ENCODE assay signal across 8 mouse cellular contexts in the genomic region with DNA sequence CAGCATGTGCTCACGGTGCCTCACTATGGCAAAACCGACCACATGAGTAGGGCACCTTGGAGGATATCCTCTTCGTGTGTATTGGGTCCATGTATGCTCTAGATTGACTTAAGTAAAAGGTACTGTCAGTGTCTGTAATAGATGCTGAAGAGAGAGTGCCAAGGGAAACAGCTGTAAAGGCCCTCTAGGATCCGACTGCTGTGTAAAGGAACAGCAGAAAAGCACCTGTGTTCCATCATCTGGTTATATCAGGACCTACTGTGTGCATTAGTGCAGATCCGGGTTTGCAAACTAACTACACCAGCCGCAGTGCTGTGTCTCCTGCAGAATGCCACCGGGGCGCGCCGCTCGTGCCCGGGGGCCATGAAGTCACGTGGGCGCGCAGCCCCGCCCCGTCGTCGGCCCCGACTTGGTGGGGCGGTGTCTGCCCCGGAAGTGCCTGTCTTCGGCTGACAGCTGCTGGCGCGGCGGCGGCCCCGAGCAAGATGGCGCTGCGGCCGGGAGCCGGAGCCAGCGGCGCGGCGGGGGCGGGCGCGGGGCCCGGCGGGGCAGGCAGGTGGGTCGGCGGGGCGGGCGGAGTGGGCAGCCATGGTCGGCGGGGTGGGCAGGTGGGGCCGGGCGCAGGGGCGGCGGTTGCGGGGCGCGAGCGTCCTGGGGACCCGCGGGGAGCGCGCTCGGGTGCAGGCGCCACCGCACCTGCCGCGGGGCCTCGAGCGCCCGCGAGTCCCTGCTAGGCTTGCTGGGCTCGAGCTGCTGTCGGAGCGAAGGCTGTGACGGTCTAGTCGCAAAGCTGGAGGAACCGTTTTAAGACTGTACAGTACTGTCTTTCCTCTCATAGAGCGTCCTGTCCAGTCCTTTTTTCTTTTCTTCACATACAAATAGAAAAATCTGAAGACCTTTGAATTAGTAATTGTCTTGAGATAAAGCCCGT. TPM values are rescaled to one million over a fixed set of nuclear protein-coding genes. Genes with fewer than 3 reads are reported as not detected.
DNase-seq lines count a peak whose midpoint lies in the region; ATAC-seq and TF ChIP-seq lines count a peak whose summit lies in the region.

Gene Synrg, plus strand, starts transcription at position 438 of the 931 bp plus-strand sequence.

- H3K27ac ChIP-seq in ES-E14 (ENCODE audit: insufficient read depth, low read depth, low read length, poor library complexity, severe bottlenecking) = no peak within 1 kb of the TSS
- H3K27ac ChIP-seq in forebrain, embryonic 16.5 days (ENCODE audit: low read length) = peak within 1 kb of the TSS; percentile 87
- peak within 1 kb of the TSS; percentile 89 for H3K27ac ChIP-seq in layer of hippocampus, adult 2 months
- peak within 1 kb of the TSS; percentile 58; the same call in 1 of the 2 replicates for H3K27ac ChIP-seq in lung, embryonic 14.5 days (ENCODE audit: low read depth)
- peak within 1 kb of the TSS; percentile 4 for H3K27ac ChIP-seq in olfactory bulb, adult 2 months (ENCODE audit: insufficient read depth, low read depth, low read length)
- peak within 1 kb of the TSS; percentile 61; the same call in 1 of the 2 replicates for H3K27ac ChIP-seq in thymus, adult 2 months (ENCODE audit: control insufficient read depth, insufficient read depth, low read length)

- no peaks in the 10 kb centered on the region for H3K27me3 ChIP-seq in forebrain, embryonic 16.5 days (replicated peaks; ENCODE audit: control insufficient read depth, insufficient read depth, low read length)
- no peaks in the 10 kb centered on the region for H3K27me3 ChIP-seq in lung, embryonic 14.5 days (ENCODE audit: insufficient read depth, low read length)
- H3K27me3 ChIP-seq in thymus, adult 2 months (ENCODE audit: control insufficient read depth, insufficient read depth, low read length) = no peaks in the 10 kb centered on the region

- peak; percentile 97 for ATAC-seq in forebrain, embryonic 16.5 days
- peak; percentile 95 for ATAC-seq in lung, embryonic 14.5 days (ENCODE audit: insufficient read depth)

- H3K4me1 ChIP-seq in ES-E14 (ENCODE audit: control insufficient read depth in 2 of 2, insufficient read depth in 2 of 2, low read length in 2 of 2, poor library complexity in 1 of 2) = peaks cover 1 to 5% of the 10 kb centered on the region in 2 experiments; a peak in 2 of 4 replicates
- peaks cover 28% of the 10 kb centered on the region for H3K4me1 ChIP-seq in forebrain, embryonic 16.5 days (replicated peaks; ENCODE audit: control insufficient read depth, insufficient read depth, low read length)
- H3K4me1 ChIP-seq in lung, embryonic 14.5 days (ENCODE audit: insufficient read depth) = no peaks in the 10 kb centered on the region
- peaks cover 7% of the 10 kb centered on the region; the same call in 1 of the 2 replicates for H3K4me1 ChIP-seq in olfactory bulb, adult 2 months (ENCODE audit: control insufficient read depth, insufficient read depth, low read length)
- peaks cover 8% of the 10 kb centered on the region; the same call in 1 of the 2 replicates for H3K4me1 ChIP-seq in thymus, adult 2 months (replicated peaks; ENCODE audit: control insufficient read depth, insufficient read depth, low read length)

- H3K4me2 ChIP-seq in forebrain, embryonic 16.5 days (ENCODE audit: low read length) = peak within 1 kb of the TSS; percentile 63
- peak within 1 kb of the TSS; percentile 72 for H3K4me2 ChIP-seq in lung, embryonic 14.5 days

- H3K9me3 ChIP-seq in ES-E14 (ENCODE audit: control insufficient read depth, insufficient read depth, low read depth, low read length) = no peaks in the 10 kb centered on the region
- no peaks in the 10 kb centered on the region for H3K9me3 ChIP-seq in forebrain, embryonic 16.5 days (ENCODE audit: control insufficient read depth, low read length)
- no peaks in the 10 kb centered on the region for H3K9me3 ChIP-seq in lung, embryonic 14.5 days (ENCODE audit: low read depth, low read length)

- no peak for TF ChIP-seq CTCF in layer of hippocampus, adult 2 months (conservative IDR thresholded peaks at IDR 0.05)
- TF ChIP-seq CTCF in lung, embryonic 14.5 days (IDR thresholded peaks at IDR 0.05; ENCODE audit: low read depth) = no peak
- no peak for TF ChIP-seq CTCF in olfactory bulb, adult 2 months (IDR thresholded peaks at IDR 0.05; ENCODE audit: insufficient read depth, low read depth, low read length)
- TF ChIP-seq CTCF in thymus, adult 2 months (IDR thresholded peaks at IDR 0.05; ENCODE audit: borderline replicate concordance, control insufficient read depth, extremely low read depth, insufficient read depth, low read length, poor library complexity) = 0 out of 2 replicates have a peak, but pooled peaks have one; percentile 37

- WGBS in forebrain, embryonic 16.5 days = 2% methylated on average over 50 of the region's 76 CpGs
- 2% methylated on average over 75 of the region's 76 CpGs for WGBS in lung, embryonic 14.5 days
- 1% methylated on average over 75 of the region's 76 CpGs for WGBS in olfactory bulb, adult 2 months
- 1% methylated on average over 64 of the region's 76 CpGs for WGBS in thymus, adult 2 months

- intact Hi-C loops in heart, postnatal 36 days (cut with DNase I) = loop anchor here (2.0 kb wide), 1 partner anchor 21 kb away; the partner anchor contains the start of gene Ddx52

- peaks cover 5% of the 10 kb centered on the region for H3K36me3 ChIP-seq in ES-E14 (ENCODE audit: control insufficient read depth, insufficient read depth, low read length, poor library complexity, severe bottlenecking)
- peaks cover 9% of the 10 kb centered on the region for H3K36me3 ChIP-seq in forebrain, embryonic 16.5 days (ENCODE audit: control insufficient read depth, insufficient read depth)
- H3K36me3 ChIP-seq in lung, embryonic 14.5 days (ENCODE audit: insufficient read depth) = peaks cover 33% of the 10 kb centered on the region
- H3K36me3 ChIP-seq in thymus, adult 2 months (ENCODE audit: control insufficient read depth, insufficient read depth, low read length) = peaks cover 29% of the 10 kb centered on the region

- in situ Hi-C loops in ES-E14 (cut with MboI; ENCODE audit: low sequenced_read_pairs in 2 of 2, unreplicated experiment in 2 of 2) = no loop called here

- peak; percentile 68 for DNase-seq in ES-E14 (ENCODE audit: low read depth, low spot score)
- peak; percentile 93 for DNase-seq in cerebellum, adult 11-12 months
- DNase-seq in heart, postnatal 36 days = peak; percentile 89 to 93
- peak; percentile 88 to 91 for DNase-seq in layer of hippocampus, adult 2 months (ENCODE audit: low spot score in 2 of 2)
- DNase-seq in lung, embryonic 14.5 days = peak; percentile 92
- DNase-seq in thymus, adult 2 months = peak; percentile 95

- peak within 1 kb of the TSS; percentile 83 to 99 for H3K4me3 ChIP-seq in ES-E14 (ENCODE audit: insufficient read depth in 1 of 2, low read depth in 1 of 2, low read length in 2 of 2, poor library complexity in 1 of 2, severe bottlenecking in 1 of 2)
- peak within 1 kb of the TSS; percentile 77 for H3K4me3 ChIP-seq in forebrain, embryonic 16.5 days (replicated peaks; ENCODE audit: low read length)
- peak within 1 kb of the TSS; percentile 69 for H3K4me3 ChIP-seq in layer of hippocampus, adult 2 months
- peak within 1 kb of the TSS; percentile 70 for H3K4me3 ChIP-seq in lung, embryonic 14.5 days (ENCODE audit: low read depth, low read length)
- peak within 1 kb of the TSS; percentile 92 for H3K4me3 ChIP-seq in olfactory bulb, adult 2 months (ENCODE audit: insufficient read depth, low read depth, low read length)
- H3K4me3 ChIP-seq in thymus, adult 2 months (ENCODE audit: control insufficient read depth, insufficient read depth, low read length) = peak within 1 kb of the TSS; percentile 61

- peak; percentile 73 for TF ChIP-seq POLR2A in olfactory bulb, adult 2 months (IDR thresholded peaks at IDR 0.05; ENCODE audit: insufficient read depth, low read depth, low read length)
- TF ChIP-seq POLR2A in thymus, adult 2 months (IDR thresholded peaks at IDR 0.05; ENCODE audit: control insufficient read depth, extremely low read depth, insufficient read depth, low read length, poor library complexity) = peak; percentile 94

- H3K9ac ChIP-seq in ES-E14 (ENCODE audit: insufficient read depth, low read depth, low read length, poor library complexity, severe bottlenecking) = peak within 1 kb of the TSS; percentile 76
- H3K9ac ChIP-seq in forebrain, embryonic 16.5 days (replicated peaks; ENCODE audit: low read depth, low read length) = peak within 1 kb of the TSS; percentile 90
- peak within 1 kb of the TSS; percentile 60 for H3K9ac ChIP-seq in lung, embryonic 14.5 days

TF ChIP-seq in ES-E14, 5 proteins besides CTCF, POLR2A, EP300 and RAD21:
- no peak for TF ChIP-seq HCFC1 (IDR thresholded peaks at IDR 0.05; ENCODE audit: borderline replicate concordance, insufficient read depth, low read length)
- TF ChIP-seq ZNF384 (IDR thresholded peaks at IDR 0.05; ENCODE audit: low read depth, low read length) = no peak
- no peak for TF ChIP-seq MAFK (IDR thresholded peaks at IDR 0.05; ENCODE audit: insufficient read depth, low read depth, low read length)
- TF ChIP-seq CHD2 (IDR thresholded peaks at IDR 0.05; ENCODE audit: low read depth, low read length) = no peak
- TF ChIP-seq ZC3H11A (IDR thresholded peaks at IDR 0.05; ENCODE audit: borderline replicate concordance, low read depth, low read length) = no peak

RNA-seq across cellular contexts. Expression of gene Synrg, which starts in this region (rescaled TPM):
- total RNA-seq in ES-E14 (2012; rRNA removed) = 8.6 and 10.8 TPM in 2 replicates
- polyA plus RNA-seq in forebrain, embryonic 16.5 days (2015; fragmentation: Nextera tagmentation; extraction: Ambion mirVana) = 34.9 and 37.6 TPM in 2 replicates
- total RNA-seq in heart, postnatal 36 days (2021) = 10 to 100 TPM; 26.1 to 26.6 TPM
- 10 to 100 TPM; 68.2 to 72.1 TPM for total RNA-seq in layer of hippocampus, adult 2 months (2021)
- polyA plus RNA-seq in lung, embryonic 14.5 days (2014; fragmentation: Nextera tagmentation; extraction: Ambion mirVana) = 9.3 and 9.9 TPM in 2 replicates
- not detected in 2 replicates for polyA plus RNA-seq in olfactory bulb, adult 2 months (2012; ENCODE audit: insufficient read depth, insufficient read length, low replicate concordance, missing spikeins)
- polyA plus RNA-seq in thymus, adult 2 months (2012; rRNA removed) = 49.9 and 55.1 TPM in 2 replicates
